ENCODE assay signal across 10 mouse cellular contexts in the genomic region with DNA sequence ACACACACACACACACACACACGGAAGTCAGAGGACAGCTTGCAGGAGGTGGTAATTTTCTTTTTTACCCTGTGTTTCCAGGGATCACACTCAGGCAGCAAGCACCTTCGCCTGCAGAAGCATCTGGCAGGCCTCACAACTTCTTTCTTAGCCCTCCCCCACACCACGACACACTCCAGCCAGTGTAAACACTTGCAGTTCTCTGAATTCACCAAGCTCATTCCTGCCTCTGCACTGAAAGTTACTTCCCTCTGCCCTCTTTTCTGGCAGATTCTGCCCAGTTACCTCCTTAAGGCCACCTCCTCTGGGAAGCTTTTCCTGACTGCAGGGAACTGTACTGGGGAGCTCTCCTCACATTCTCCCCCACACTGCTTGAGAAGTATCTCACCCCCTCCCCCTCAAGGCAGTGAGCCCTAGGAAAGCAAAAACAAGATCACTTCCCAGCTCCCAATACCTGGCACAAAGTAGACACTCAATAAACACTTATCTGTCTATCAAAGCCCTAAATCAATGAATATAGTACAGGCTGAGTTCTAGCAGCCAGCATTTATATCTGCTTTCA.
DNase-seq lines count a peak whose midpoint lies in the region; ATAC-seq and TF ChIP-seq lines count a peak whose summit lies in the region.
"Had no signal": no experiment of that assay in that cellular context is flagged by ENCODE, and none has a peak within 500 bp of the region (broad histone marks: within the 10 kb centered on the region; RNA-seq: fewer than 3 reads in every experiment).

No protein-coding gene starts in this region.

- TF ChIP-seq CTCF in gastrocnemius, adult 2 months (IDR thresholded peaks at IDR 0.05), result no peak

- H3K9ac ChIP-seq in limb, embryonic 14.5 days (ENCODE audit: low read depth, low read length, severe bottlenecking), result no peak overlapping the region
- no peak overlapping the region for H3K9ac ChIP-seq in forebrain, embryonic 15.5 days (replicated peaks)
- H3K9ac ChIP-seq: neural tube, embryonic 13.5 days had no signal

- WGBS in limb, embryonic 14.5 days, result 17% methylated on average over 3 of the region's 3 CpGs
- WGBS in forebrain, embryonic 15.5 days, result 67% methylated on average over 3 of the region's 3 CpGs

- H3K9me3 ChIP-seq in limb, embryonic 14.5 days (ENCODE audit: control insufficient read depth, low read length), result no peaks in the 10 kb centered on the region
- no peaks in the 10 kb centered on the region for H3K9me3 ChIP-seq in forebrain, embryonic 15.5 days
- H3K9me3 ChIP-seq: neural tube, embryonic 13.5 days had no signal

- H3K36me3 ChIP-seq in limb, embryonic 14.5 days (ENCODE audit: control insufficient read depth, insufficient read depth, low read length), result no peaks in the 10 kb centered on the region
- no peaks in the 10 kb centered on the region for H3K36me3 ChIP-seq in forebrain, embryonic 15.5 days
- H3K36me3 ChIP-seq: neural tube, embryonic 13.5 days had no signal

- no peak for DNase-seq in gastrocnemius, adult 2 months
- DNase-seq in gastrocnemius, postnatal 14 days, result no peak
- DNase-seq in right cerebral cortex, adult 2 months (ENCODE audit: low spot score in 2 of 2), result peak; percentile 27 to 31
- DNase-seq in right cerebral cortex, postnatal 4 days, result no peak
- DNase-seq in limb, embryonic 14.5 days (ENCODE audit: low spot score), result peak; percentile 55
- DNase-seq in telencephalon, adult 2 months (ENCODE audit: low read depth, low spot score), result peak; percentile 9
- DNase-seq in c-Kit-positive CD71-positive TER-119-positive erythroid progenitor cells, embryonic 14.5 days (ENCODE audit: low spot score), result no peak

- TF ChIP-seq POLR2A in limb, embryonic 14.5 days (IDR thresholded peaks at IDR 0.05; ENCODE audit: borderline replicate concordance, extremely low read depth, insufficient read depth, insufficient read length), result no peak

- no peaks in the 10 kb centered on the region for H3K27me3 ChIP-seq in limb, embryonic 14.5 days (ENCODE audit: control insufficient read depth, insufficient read depth, low read length)
- no peaks in the 10 kb centered on the region for H3K27me3 ChIP-seq in forebrain, embryonic 15.5 days
- H3K27me3 ChIP-seq: neural tube, embryonic 13.5 days had no signal

- H3K27ac ChIP-seq in gastrocnemius, adult 2 months, result peak overlapping the region; percentile 78
- no peak overlapping the region for H3K27ac ChIP-seq in limb, embryonic 14.5 days (replicated peaks; ENCODE audit: low read depth, low read length)
- no peak overlapping the region for H3K27ac ChIP-seq in forebrain, embryonic 15.5 days (replicated peaks)
- H3K27ac ChIP-seq: neural tube, embryonic 13.5 days had no signal

- no peak; the same call in 1 of the 2 replicates for ATAC-seq in limb, embryonic 14.5 days (ENCODE audit: low FRiP score, low read depth)
- ATAC-seq in forebrain, embryonic 15.5 days (replicated peaks), result no peak
- ATAC-seq: activated CD4-positive, CD25-positive, alpha-beta regulatory T cell, adult 4 months had no signal

- no peak overlapping the region for H3K4me3 ChIP-seq in gastrocnemius, adult 2 months
- no peak overlapping the region for H3K4me3 ChIP-seq in limb, embryonic 14.5 days (replicated peaks; ENCODE audit: low read length)
- H3K4me3 ChIP-seq in forebrain, embryonic 15.5 days, result no peak overlapping the region
- H3K4me3 ChIP-seq: neural tube, embryonic 13.5 days had no signal

- intact Hi-C loops in gastrocnemius, adult 2 months (cut with DNase I), result no loop called here
- intact Hi-C loops in gastrocnemius, postnatal 14 days (cut with DNase I; ENCODE audit: low total_unique reads), result no loop called here

- H3K4me1 ChIP-seq in limb, embryonic 14.5 days (ENCODE audit: control insufficient read depth, insufficient read depth, low read length), result no peaks in the 10 kb centered on the region; the same call in 1 of the 2 replicates
- H3K4me1 ChIP-seq in forebrain, embryonic 15.5 days, result no peaks in the 10 kb centered on the region
- H3K4me1 ChIP-seq: neural tube, embryonic 13.5 days had no signal

- no peak overlapping the region for H3K4me2 ChIP-seq in limb, embryonic 14.5 days (replicated peaks; ENCODE audit: low read depth, low read length, severe bottlenecking)
- H3K4me2 ChIP-seq in forebrain, embryonic 15.5 days (replicated peaks), result no peak overlapping the region
- H3K4me2 ChIP-seq: neural tube, embryonic 13.5 days had no signal

Comparison
In these comparisons a context has a peak if more than half of its experiments do, and no peak if none do; other contexts are left out.
1. DNase-seq: peak in right cerebral cortex, adult 2 months (2 of 2), limb, embryonic 14.5 days (single experiment) and telencephalon, adult 2 months (single experiment); none in gastrocnemius, adult 2 months (single experiment), gastrocnemius, postnatal 14 days (single experiment), right cerebral cortex, postnatal 4 days (single experiment) and c-Kit-positive CD71-positive TER-119-positive erythroid progenitor cells, embryonic 14.5 days (single experiment).